Mouse (Mus musculus) midbrain, postnatal 0 days (tissue): ENCODE measurements at regions not wholly inside any gene's neighbourhood (a gene's known extent, or its start where the extent isn't known, plus 50 kb on each side); places are given as distances from the start of the nearest gene placed in this dataset.

Experiments used
- ATAC-seq: fragments of 200-750 bp; cut with Nextera tagmentation; 2 replicates; pipeline ENCODE4 v1.8.0; 2017; ENCODE audit warnings: moderate number of reproducible peaks, mild to moderate bottlenecking, moderate TSS enrichment, moderate library complexity; ENCODE audit not compliant: low FRiP score
- DNase-seq: peaks from one replicate; pipeline ENCODE4 v3.0.0-alpha.2; 2015; ENCODE audit warnings: low spot score
- H3K27ac ChIP-seq: fragments of 300-500 bp; sonication (generic); 2 replicates; pipeline ENCODE4 v1.5.1; 2014; ENCODE audit warnings: low read depth, mild to moderate bottlenecking, low read length, mixed read lengths
- H3K27me3 ChIP-seq: fragments of 300-500 bp; sonication (generic); 2 replicates; pipeline ENCODE4 v1.6.1; 2014; ENCODE audit warnings: low read length, control low read depth, mixed read lengths; ENCODE audit not compliant: insufficient read depth
- H3K36me3 ChIP-seq: fragments of 300-500 bp; sonication (generic); 2 replicates; pipeline ENCODE4 v1.6.1; 2014; ENCODE audit warnings: low read length, control low read depth, mixed read lengths; ENCODE audit not compliant: insufficient read depth
- H3K4me1 ChIP-seq: fragments of 300-500 bp; sonication (generic); 2 replicates; pipeline ENCODE4 v1.6.1; 2014; ENCODE audit warnings: mild to moderate bottlenecking, control low read depth, antibody characterized with exemption, low read length, mixed read lengths; ENCODE audit not compliant: insufficient read depth
- H3K4me2 ChIP-seq: fragments of 300-500 bp; sonication (generic); 2 replicates; pipeline ENCODE4 v1.6.1; 2014; ENCODE audit warnings: low read depth, mild to moderate bottlenecking, low read length, mixed read lengths; ENCODE audit not compliant: poor library complexity, severe bottlenecking
- H3K4me3 ChIP-seq: fragments of 300-500 bp; sonication (generic); 2 replicates; pipeline ENCODE4 v1.5.1; 2014; ENCODE audit warnings: low read depth, mild to moderate bottlenecking, low read length, moderate library complexity
- H3K9ac ChIP-seq: fragments of 300-500 bp; sonication (generic); replicated peaks from 2 replicates; pipeline ENCODE4 v1.6.1; 2014; ENCODE audit warnings: mild to moderate bottlenecking, low read length, moderate library complexity, mixed read lengths; ENCODE audit not compliant: poor library complexity, severe bottlenecking
- H3K9me3 ChIP-seq: fragments of 300-500 bp; sonication (generic); 2 replicates; pipeline ENCODE4 v1.6.1; 2016; ENCODE audit warnings: low read length, control low read depth
- CTCF ChIP-seq: IDR thresholded peaks from 2 replicates; pipeline ENCODE4 v1.5.1; 2016; ENCODE audit warnings: antibody characterized with exemption, mild to moderate bottlenecking
- WGBS: fragments of 180-500 bp; shearing (Covaris S2); extraction: QIAGEN DNeasy Blood & Tissue Kit; methylation state at CpG from one replicate; pipeline ENCODE4 v1.1.7; 2014; 5-methylcytosine and 5-hydroxymethylcytosine counted together

GRCm38 (mm10) chr19:53453317-53453947 is 63.1 kb upstream of the Smndc1 start:
- H3K4me2 ChIP-seq, result no peak overlapping the region
- WGBS, result 71% methylated on average over 13 of the region's 13 CpGs
- no peak overlapping the region for H3K27ac ChIP-seq
- no peak overlapping the region for H3K4me3 ChIP-seq
- DNase-seq, result peak; percentile 47
- H3K36me3 ChIP-seq, result no peaks in the 10 kb centered on the region
- no peak for ATAC-seq
- no peak for TF ChIP-seq CTCF
- no peaks in the 10 kb centered on the region for H3K9me3 ChIP-seq
- H3K27me3 ChIP-seq, result no peaks in the 10 kb centered on the region
- H3K4me1 ChIP-seq, result no peaks in the 10 kb centered on the region
- H3K9ac ChIP-seq, result no peak overlapping the region

GRCm38 (mm10) chr19:53452360-53452759 is 62.0 kb upstream of the Smndc1 start:
- H3K4me2 ChIP-seq, result no peak overlapping the region
- H3K36me3 ChIP-seq, result no peaks in the 10 kb centered on the region
- no peak overlapping the region for H3K27ac ChIP-seq
- H3K9me3 ChIP-seq, result no peaks in the 10 kb centered on the region
- TF ChIP-seq CTCF, result no peak
- DNase-seq, result no peak
- no peaks in the 10 kb centered on the region for H3K4me1 ChIP-seq
- no peak overlapping the region for H3K4me3 ChIP-seq
- no peak overlapping the region for H3K9ac ChIP-seq
- no peak for ATAC-seq
- 85% methylated on average over 3 of the region's 3 CpGs for WGBS
- H3K27me3 ChIP-seq, result no peaks in the 10 kb centered on the region

GRCm38 (mm10) chr19:53451388-53451922 is 61.1 kb upstream of the Smndc1 start:
- Histone ChIP-seq H3K27me3 (no peaks in the 10 kb centered on the region; the same call in 1 of the 2 replicates), H3K9me3 (no peaks in the 10 kb centered on the region), H3K4me3 (no peak overlapping the region), H3K36me3 (no peaks in the 10 kb centered on the region), H3K27ac (no peak overlapping the region), H3K4me1 (no peaks in the 10 kb centered on the region), H3K9ac (no peak overlapping the region), H3K4me2 (no peak overlapping the region)
- peak; percentile 37 for DNase-seq
- no peak for TF ChIP-seq CTCF
- no peak for ATAC-seq
- 53% methylated on average over 13 of the region's 13 CpGs for WGBS

- no peak for TF ChIP-seq CTCF
- Histone ChIP-seq H3K4me2 (no peak overlapping the region), H3K36me3 (no peaks in the 10 kb centered on the region), H3K27ac (no peak overlapping the region), H3K9me3 (no peaks in the 10 kb centered on the region), H3K27me3 (no peaks in the 10 kb centered on the region; the same call in 1 of the 2 replicates), H3K4me1 (no peaks in the 10 kb centered on the region), H3K4me3 (no peak overlapping the region), H3K9ac (no peak overlapping the region)
- DNase-seq, result no peak
- 79% methylated on average over 14 of the region's 17 CpGs for WGBS
- ATAC-seq, result no peak
These were observed 60.4 kb upstream of the Smndc1 start for GRCm38 (mm10) chr19:53450624-53451387.

GRCm38 (mm10) chr19:53449137-53449783 is 58.9 kb upstream of the Smndc1 start:
- no peaks in the 10 kb centered on the region; the same call in none of the 2 replicates for H3K27me3 ChIP-seq
- DNase-seq, result no peak
- H3K4me1 ChIP-seq, result no peaks in the 10 kb centered on the region
- 86% methylated on average over 17 of the region's 17 CpGs for WGBS
- no peak overlapping the region for H3K27ac ChIP-seq
- no peak for ATAC-seq
- no peak for TF ChIP-seq CTCF
- no peaks in the 10 kb centered on the region for H3K36me3 ChIP-seq
- H3K4me3 ChIP-seq, result no peak overlapping the region
- H3K4me2 ChIP-seq, result no peak overlapping the region
- no peak overlapping the region for H3K9ac ChIP-seq
- H3K9me3 ChIP-seq, result no peaks in the 10 kb centered on the region
